Mouse (Mus musculus) kidney, embryonic 14.5 days (tissue): ENCODE measurements around the gene AI464131. TPM values are rescaled to one million over a fixed set of nuclear protein-coding genes. Genes with fewer than 3 reads are reported as not detected.

Experiments
- ATAC-seq: fragments of 200-750 bp; cut with Nextera tagmentation; 2 replicates; pipeline ENCODE4 v1.8.0; 2017; ENCODE audit warnings: moderate number of reproducible peaks, mild to moderate bottlenecking, moderate TSS enrichment, moderate library complexity; ENCODE audit not compliant: low FRiP score, low TSS enrichment
- H3K27ac ChIP-seq: fragments of 300-500 bp; sonication (generic); 2 replicates; pipeline ENCODE4 v1.5.1; 2014; ENCODE audit warnings: low read depth, mild to moderate bottlenecking, low read length, moderate library complexity, mixed read lengths
- H3K27me3 ChIP-seq: fragments of 300-500 bp; sonication (generic); 2 replicates; pipeline ENCODE4 v1.6.1; 2014; ENCODE audit warnings: mild to moderate bottlenecking, low read length; ENCODE audit not compliant: control insufficient read depth, insufficient read depth
- H3K36me3 ChIP-seq: fragments of 300-500 bp; sonication (generic); 2 replicates; pipeline ENCODE4 v1.6.1; 2014; ENCODE audit warnings: low read length, mixed read lengths; ENCODE audit not compliant: control insufficient read depth, insufficient read depth
- H3K4me1 ChIP-seq: fragments of 300-500 bp; sonication (generic); 2 replicates; pipeline ENCODE4 v1.6.1; 2014; ENCODE audit warnings: low read length, mixed read lengths; ENCODE audit not compliant: control insufficient read depth, insufficient read depth
- H3K4me2 ChIP-seq: fragments of 300-500 bp; sonication (generic); replicated peaks from 2 replicates; pipeline ENCODE4 v1.6.1; 2014; ENCODE audit warnings: low read depth, mild to moderate bottlenecking, low read length
- H3K4me3 ChIP-seq: fragments of 300-500 bp; sonication (generic); 2 replicates; pipeline ENCODE4 v1.5.1; 2014; ENCODE audit warnings: mild to moderate bottlenecking, low read length
- H3K9ac ChIP-seq: fragments of 300-500 bp; sonication (generic); 2 replicates; pipeline ENCODE4 v1.6.1; 2014; ENCODE audit warnings: low read depth, mild to moderate bottlenecking, low read length, moderate library complexity
- H3K9me3 ChIP-seq: fragments of 300-500 bp; sonication (generic); 2 replicates; pipeline ENCODE4 v1.6.1; 2016; ENCODE audit warnings: low read length; ENCODE audit not compliant: control insufficient read depth
- WGBS: fragments of 180-500 bp; shearing (Covaris S2); extraction: QIAGEN DNeasy Blood & Tissue Kit; methylation state at CpG from one replicate; pipeline ENCODE4 v1.1.7; 2014; 5-methylcytosine and 5-hydroxymethylcytosine counted together
- polyA plus RNA-seq: library from polyadenylated mRNA; unstranded; fragments of >200 nt; fragmentation: Nextera tagmentation; extraction: Ambion mirVana; gene quantifications from 2 replicates; pipeline ENCODE4 v1.2.1, GENCODE M21; 2014

AI464131 gene
- polyA plus RNA-seq, 1 experiment from 2014 or later = 8.9 TPM

DNA sequence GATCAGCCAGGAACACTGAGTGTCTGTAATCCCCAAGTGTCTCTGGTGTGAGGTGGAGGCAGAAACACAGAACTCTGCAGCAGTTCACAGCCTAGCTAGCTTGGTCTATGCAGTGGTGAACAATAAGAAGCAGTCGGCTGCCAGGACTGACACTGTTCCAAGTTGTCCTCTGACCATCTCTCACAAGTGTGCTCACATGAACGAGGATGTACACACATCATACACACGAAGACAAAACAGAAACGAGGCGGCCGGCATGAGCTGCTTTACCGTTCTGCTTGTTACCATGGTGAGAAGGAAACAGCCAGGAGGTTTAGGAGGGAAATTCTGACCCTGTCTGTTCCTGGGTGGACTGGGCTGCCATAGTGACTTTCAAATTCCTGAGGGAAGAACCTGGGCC, 23.7 kb upstream of the AI464131 start:
- ATAC-seq = no peak

DNA sequence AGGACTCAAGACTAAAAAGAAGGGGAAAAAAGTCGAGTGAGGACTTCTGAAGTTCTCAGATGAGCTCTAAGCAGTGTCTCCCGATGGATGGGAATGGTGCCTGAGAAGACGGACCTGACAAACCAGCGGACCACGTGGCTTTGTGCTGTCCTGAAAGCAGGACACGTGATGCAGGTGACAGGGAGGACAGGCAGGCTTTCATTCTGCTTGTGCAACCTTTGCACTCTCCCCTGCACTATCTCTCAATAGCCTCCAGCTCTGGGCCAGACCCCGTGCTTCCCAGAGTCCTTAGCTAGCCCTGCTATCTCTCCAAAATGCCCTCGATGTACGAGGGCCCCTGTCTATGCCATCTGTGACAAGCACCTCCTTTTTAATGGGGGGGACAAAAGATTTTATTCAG, 22.0 kb upstream of the AI464131 start:
- Histone ChIP-seq H3K4me1 (peaks cover 8% of the 10 kb centered on the region; the same call in 1 of the 2 replicates), H3K4me3 (no peak overlapping the region), H3K9ac (no peak overlapping the region), H3K27me3 (no peaks in the 10 kb centered on the region), H3K27ac (no peak overlapping the region), H3K9me3 (no peaks in the 10 kb centered on the region), H3K4me2 (no peak overlapping the region), H3K36me3 (no peaks in the 10 kb centered on the region)
- no peak for ATAC-seq
- 76% methylated on average over 9 of the region's 9 CpGs for WGBS

More for the DNA sequence above, 23.7 kb upstream of the AI464131 start:
- Histone ChIP-seq H3K9ac (no peak overlapping the region), H3K9me3 (no peaks in the 10 kb centered on the region), H3K27ac (no peak overlapping the region), H3K4me2 (no peak overlapping the region), H3K4me1 (peaks cover 8% of the 10 kb centered on the region; the same call in 1 of the 2 replicates), H3K36me3 (no peaks in the 10 kb centered on the region), H3K4me3 (no peak overlapping the region), H3K27me3 (no peaks in the 10 kb centered on the region)
- 66% methylated on average over 7 of the region's 7 CpGs for WGBS

DNA sequence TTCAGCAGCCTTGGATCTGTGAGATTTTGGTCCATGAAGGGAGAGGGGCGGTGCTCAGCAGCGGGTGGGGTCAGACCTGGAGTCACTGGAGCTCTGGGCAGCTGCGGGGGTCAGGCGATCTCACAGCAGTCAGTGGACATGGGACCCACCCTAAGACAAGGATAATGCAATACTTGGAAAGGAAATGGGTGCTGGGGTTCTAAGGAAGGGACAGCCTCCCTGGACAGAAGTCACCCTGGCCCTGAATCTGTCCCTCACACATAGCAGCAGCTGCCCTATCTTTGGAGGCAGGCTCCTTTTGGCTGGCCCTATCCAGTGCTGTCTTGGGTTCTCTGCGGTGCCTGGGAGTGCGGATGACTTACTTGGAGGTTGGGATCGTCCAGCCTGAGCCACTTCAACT, 21.0 kb upstream of the AI464131 start:
- 80% methylated on average over 7 of the region's 7 CpGs for WGBS
- Histone ChIP-seq H3K36me3 (no peaks in the 10 kb centered on the region), H3K4me2 (no peak overlapping the region), H3K9ac (no peak overlapping the region), H3K4me3 (no peak overlapping the region), H3K27ac (no peak overlapping the region), H3K9me3 (no peaks in the 10 kb centered on the region), H3K4me1 (peaks cover 6% of the 10 kb centered on the region; the same call in 1 of the 2 replicates), H3K27me3 (no peaks in the 10 kb centered on the region)
- no peak for ATAC-seq

DNA sequence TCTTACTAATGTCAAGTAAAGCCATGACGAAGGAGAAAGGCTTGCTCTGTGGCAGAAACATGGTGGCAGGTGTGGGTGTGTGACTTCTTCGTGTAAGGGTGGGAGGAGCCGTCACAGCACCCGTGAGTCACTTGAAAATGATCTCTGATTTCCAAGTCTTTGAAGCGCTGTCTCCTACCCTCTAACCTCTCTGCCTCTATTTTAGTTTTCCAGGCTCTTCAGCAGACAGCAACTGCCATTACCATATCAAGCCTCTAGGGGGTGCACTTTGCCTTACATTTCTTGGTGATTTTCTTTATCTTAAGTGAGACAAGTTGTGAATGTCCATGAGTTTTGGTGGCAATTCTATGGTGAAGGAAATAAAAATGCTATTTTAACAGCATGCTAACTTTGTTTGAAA, 19.9 kb upstream of the AI464131 start:
- Histone ChIP-seq H3K4me3 (no peak overlapping the region), H3K9me3 (no peaks in the 10 kb centered on the region), H3K27ac (no peak overlapping the region), H3K4me1 (no peaks in the 10 kb centered on the region), H3K4me2 (no peak overlapping the region), H3K9ac (no peak overlapping the region), H3K36me3 (no peaks in the 10 kb centered on the region), H3K27me3 (no peaks in the 10 kb centered on the region)
- ATAC-seq = no peak
- WGBS = 32% methylated on average over 5 of the region's 5 CpGs

DNA sequence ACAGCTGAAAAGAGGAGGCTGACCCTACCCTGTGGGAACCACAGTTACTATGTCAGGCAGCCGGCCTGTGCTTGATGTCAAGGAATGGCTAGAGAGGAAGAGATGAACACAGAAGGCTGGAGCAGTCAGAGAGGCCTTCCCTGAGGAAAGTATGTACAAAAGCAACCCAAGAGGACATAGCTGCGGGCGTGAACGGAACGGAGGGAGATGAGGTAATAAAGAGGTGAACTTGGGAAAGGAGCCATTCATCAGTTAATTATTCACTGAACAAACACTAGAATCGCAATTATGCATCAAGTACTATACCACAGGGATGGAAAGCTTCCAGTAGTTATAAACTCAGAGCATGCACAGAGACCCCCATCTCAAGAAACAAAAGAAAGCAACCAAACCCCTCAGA, 19.3 kb upstream of the AI464131 start:
- no peak for ATAC-seq
- Histone ChIP-seq H3K27me3 (no peaks in the 10 kb centered on the region), H3K9me3 (no peaks in the 10 kb centered on the region), H3K36me3 (no peaks in the 10 kb centered on the region), H3K4me1 (no peaks in the 10 kb centered on the region), H3K9ac (no peak overlapping the region), H3K4me2 (no peak overlapping the region), H3K27ac (no peak overlapping the region), H3K4me3 (no peak overlapping the region)
- WGBS = 71% methylated on average over 6 of the region's 6 CpGs

DNA sequence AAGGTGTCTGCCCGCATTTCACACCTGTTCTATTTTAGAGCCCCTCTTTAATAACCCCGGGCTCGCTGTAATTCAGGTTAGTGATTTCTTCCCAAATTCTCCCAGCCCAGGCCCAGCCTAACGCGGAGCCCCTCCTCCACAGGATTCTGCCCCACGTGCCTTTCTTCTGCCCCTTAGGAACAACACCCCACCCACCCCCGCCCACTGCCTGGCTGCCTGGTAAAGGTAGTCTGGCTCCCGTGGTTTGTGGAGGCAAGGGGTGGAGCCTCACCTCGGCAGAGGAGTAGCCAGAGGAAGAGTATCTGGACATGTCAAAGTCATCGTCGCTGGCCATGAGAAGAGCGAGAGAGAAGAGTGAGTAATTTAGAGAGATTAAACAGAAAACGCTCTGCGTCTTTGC, 17.8 kb upstream of the AI464131 start:
- Histone ChIP-seq H3K27ac (no peak overlapping the region), H3K4me2 (no peak overlapping the region), H3K4me1 (no peaks in the 10 kb centered on the region), H3K9ac (no peak overlapping the region), H3K27me3 (no peaks in the 10 kb centered on the region), H3K9me3 (no peaks in the 10 kb centered on the region), H3K36me3 (no peaks in the 10 kb centered on the region), H3K4me3 (no peak overlapping the region)
- ATAC-seq = no peak
- 33% methylated on average over 14 of the region's 14 CpGs for WGBS

DNA sequence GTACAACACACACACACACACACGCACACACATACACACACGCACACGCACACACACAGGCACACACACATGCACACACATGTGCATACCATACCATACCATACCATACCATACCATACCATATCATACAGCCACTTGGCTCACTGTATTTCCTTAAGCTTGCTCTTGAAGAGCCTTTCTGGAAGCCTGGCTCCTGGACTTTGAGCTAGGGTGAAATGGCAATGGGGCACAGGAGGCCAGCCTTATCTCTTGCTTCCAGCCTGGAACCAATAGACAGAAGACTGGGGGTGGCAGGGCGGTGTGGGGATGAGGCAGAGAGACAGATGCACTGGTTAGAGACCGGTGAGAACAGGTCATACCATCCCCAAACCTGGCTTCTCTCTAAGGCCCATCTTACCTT, 16.3 kb upstream of the AI464131 start:
- ATAC-seq = no peak
- Histone ChIP-seq H3K4me3 (no peak overlapping the region), H3K27me3 (no peaks in the 10 kb centered on the region)

DNA sequence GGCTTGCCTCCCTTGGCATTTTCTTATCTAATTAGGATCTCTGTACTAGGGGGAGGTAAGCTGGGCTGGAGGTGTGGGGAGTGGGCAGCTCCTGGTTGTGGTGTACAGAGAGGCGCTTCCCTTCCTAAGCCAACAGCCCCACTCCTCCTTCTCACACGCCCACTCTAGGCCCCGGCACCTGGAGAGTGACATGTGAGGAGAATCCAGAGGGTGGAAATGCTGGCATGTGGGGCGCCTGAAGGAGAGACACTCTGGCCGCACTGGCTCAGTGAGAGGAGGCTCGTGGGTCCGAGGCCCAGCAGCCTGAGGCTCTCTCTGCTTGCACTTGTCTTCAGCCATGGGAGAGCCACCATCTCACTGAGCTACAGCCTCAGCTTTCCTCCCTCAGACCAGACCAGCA, 15.5 kb upstream of the AI464131 start:
- no peak for ATAC-seq
- H3K4me3 ChIP-seq = no peak overlapping the region
- no peak overlapping the region for H3K4me2 ChIP-seq
- WGBS = 56% methylated on average over 7 of the region's 7 CpGs
- no peaks in the 10 kb centered on the region for H3K36me3 ChIP-seq
- H3K9me3 ChIP-seq = no peaks in the 10 kb centered on the region
- no peaks in the 10 kb centered on the region for H3K27me3 ChIP-seq
- no peak overlapping the region for H3K27ac ChIP-seq
- no peaks in the 10 kb centered on the region for H3K4me1 ChIP-seq
- no peak overlapping the region for H3K9ac ChIP-seq

More for the DNA sequence above, 16.3 kb upstream of the AI464131 start:
- Histone ChIP-seq H3K9ac (no peak overlapping the region), H3K4me1 (no peaks in the 10 kb centered on the region), H3K9me3 (no peaks in the 10 kb centered on the region), H3K36me3 (no peaks in the 10 kb centered on the region), H3K4me2 (no peak overlapping the region), H3K27ac (no peak overlapping the region)
- WGBS = 94% methylated on average over 5 of the region's 5 CpGs

DNA sequence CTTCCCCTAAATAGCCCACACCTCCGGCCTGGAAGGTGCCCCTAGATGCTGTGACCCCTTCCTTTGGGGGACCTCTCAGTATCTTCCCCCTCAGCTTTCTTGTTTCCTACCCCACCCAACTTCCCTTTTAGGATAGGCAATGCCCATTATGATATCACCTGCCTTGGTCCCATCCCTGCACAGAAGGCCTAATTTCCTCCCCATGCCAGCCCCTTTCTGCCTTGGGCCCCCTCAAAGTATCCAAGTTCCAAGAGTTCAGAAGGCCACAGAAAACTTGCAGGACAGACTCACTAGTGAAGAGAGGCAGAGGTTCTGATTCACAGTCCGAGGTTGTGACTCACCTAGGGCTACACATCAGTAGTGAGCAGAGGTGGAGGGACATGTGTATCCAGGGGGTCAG, 14.4 kb upstream of the AI464131 start, which contains the start of gene 1110017D15Rik:
TSS of gene 1110017D15Rik (minus strand) at position 101 of the 400 bp plus-strand sequence.
- 90% methylated on average over 2 of the region's 2 CpGs for WGBS
- Histone ChIP-seq H3K27ac (no peak within 1 kb of the TSS), H3K4me1 (no peaks in the 10 kb centered on the region), H3K4me3 (no peak within 1 kb of the TSS), H3K9me3 (no peaks in the 10 kb centered on the region), H3K4me2 (no peak within 1 kb of the TSS), H3K9ac (no peak within 1 kb of the TSS), H3K27me3 (no peaks in the 10 kb centered on the region), H3K36me3 (no peaks in the 10 kb centered on the region)
- no peak for ATAC-seq
